Mouse (Mus musculus) stomach, postnatal 0 days (tissue): ENCODE measurements around the gene Cemip2. TPM values are rescaled to one million over a fixed set of nuclear protein-coding genes. Genes with fewer than 3 reads are reported as not detected.

ENCODE experiments used
- ATAC-seq: fragments of 200-750 bp; cut with Nextera tagmentation; 2 replicates; pipeline ENCODE4 v1.8.0; 2017; ENCODE audit not compliant: low FRiP score, low TSS enrichment
- DNase-seq: peaks from one replicate; pipeline ENCODE4 v3.0.0-alpha.2; 2016; ENCODE audit warnings: low spot score
- H3K27ac ChIP-seq: fragments of 300-500 bp; sonication (generic); replicated peaks from 2 replicates; pipeline ENCODE4 v1.5.1; 2014; ENCODE audit warnings: mild to moderate bottlenecking, control low read depth
- H3K27me3 ChIP-seq: fragments of 300-500 bp; sonication (generic); 2 replicates; pipeline ENCODE4 v1.6.1; 2014; ENCODE audit warnings: low read length; ENCODE audit not compliant: control insufficient read depth, insufficient read depth
- H3K36me3 ChIP-seq: fragments of 300-500 bp; sonication (generic); 2 replicates; pipeline ENCODE4 v1.6.1; 2014; ENCODE audit warnings: low read length, mixed read lengths; ENCODE audit not compliant: control insufficient read depth, insufficient read depth
- H3K4me1 ChIP-seq: fragments of 300-500 bp; sonication (generic); replicated peaks from 2 replicates; pipeline ENCODE4 v1.6.1; 2014; ENCODE audit warnings: antibody characterized with exemption; ENCODE audit not compliant: control insufficient read depth, insufficient read depth
- H3K4me2 ChIP-seq: fragments of 300-500 bp; sonication (generic); replicated peaks from 2 replicates; pipeline ENCODE4 v1.6.1; 2014; ENCODE audit warnings: low read depth, mild to moderate bottlenecking, control low read depth, moderate library complexity
- H3K4me3 ChIP-seq: fragments of 300-500 bp; sonication (generic); 2 replicates; pipeline ENCODE4 v1.5.1; 2014; ENCODE audit warnings: low read depth, low read length, control low read depth
- H3K9ac ChIP-seq: fragments of 300-500 bp; sonication (generic); 2 replicates; pipeline ENCODE4 v1.6.1; 2014; ENCODE audit warnings: mild to moderate bottlenecking, low read length, control low read depth, mixed read lengths
- H3K9me3 ChIP-seq: fragments of 300-500 bp; sonication (generic); 2 replicates; pipeline ENCODE4 v1.6.1; 2016; ENCODE audit warnings: low read length; ENCODE audit not compliant: control insufficient read depth
- CTCF ChIP-seq: IDR thresholded peaks from 2 replicates; pipeline ENCODE4 v1.5.1; 2016; ENCODE audit warnings: antibody characterized with exemption, low read depth, mild to moderate bottlenecking, moderate library complexity
- EP300 ChIP-seq: optimal IDR thresholded peaks from 2 replicates; pipeline ENCODE3; 2016; ENCODE audit warnings: antibody characterized with exemption
- WGBS: fragments of 180-500 bp; shearing (Covaris S2); extraction: QIAGEN DNeasy Blood & Tissue Kit; methylation state at CpG from one replicate; pipeline ENCODE4 v1.1.7; 2014; 5-methylcytosine and 5-hydroxymethylcytosine counted together
- polyA plus RNA-seq: library from polyadenylated mRNA; unstranded; fragments of >200 nt; fragmentation: Nextera tagmentation; extraction: Ambion mirVana; gene quantifications from 2 replicates; pipeline ENCODE4 v1.2.1, GENCODE M21; 2015

The Cemip2 gene
- polyA plus RNA-seq, 1 experiment from 2014 or later = 5.5 TPM

DNA sequence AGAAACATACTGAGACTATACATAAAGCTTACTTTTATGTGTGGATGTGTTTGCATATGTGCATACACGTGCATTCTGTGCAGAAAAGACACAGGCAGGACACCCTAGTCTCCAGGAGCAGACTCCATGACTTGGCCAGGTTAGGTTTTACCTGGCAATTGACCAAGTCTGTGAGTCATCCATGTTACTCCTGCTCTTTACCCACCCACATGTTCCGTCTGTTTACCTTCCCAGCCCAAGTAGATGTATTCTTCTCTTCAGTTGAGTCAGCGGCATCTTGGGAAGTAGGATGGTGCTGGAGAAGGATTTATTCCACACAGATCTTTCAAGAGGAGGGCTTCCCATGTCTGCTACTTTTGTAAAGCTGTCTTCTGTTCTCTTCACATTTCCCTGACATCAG, 27.2 kb downstream of the Cemip2 start:
- ATAC-seq = peak; percentile 92
- DNase-seq = peak; percentile 69
- Histone ChIP-seq H3K9me3 (no peaks in the 10 kb centered on the region), H3K4me2 (no peak overlapping the region), H3K27ac (no peak overlapping the region), H3K4me1 (peaks cover 3% of the 10 kb centered on the region; the same call in 1 of the 2 replicates), H3K36me3 (peaks cover 13% of the 10 kb centered on the region), H3K9ac (no peak overlapping the region), H3K27me3 (no peaks in the 10 kb centered on the region), H3K4me3 (no peak overlapping the region)
- TF ChIP-seq EP300 (no peak), CTCF (no peak)
- WGBS = 35% methylated on average over 3 of the region's 3 CpGs

DNA sequence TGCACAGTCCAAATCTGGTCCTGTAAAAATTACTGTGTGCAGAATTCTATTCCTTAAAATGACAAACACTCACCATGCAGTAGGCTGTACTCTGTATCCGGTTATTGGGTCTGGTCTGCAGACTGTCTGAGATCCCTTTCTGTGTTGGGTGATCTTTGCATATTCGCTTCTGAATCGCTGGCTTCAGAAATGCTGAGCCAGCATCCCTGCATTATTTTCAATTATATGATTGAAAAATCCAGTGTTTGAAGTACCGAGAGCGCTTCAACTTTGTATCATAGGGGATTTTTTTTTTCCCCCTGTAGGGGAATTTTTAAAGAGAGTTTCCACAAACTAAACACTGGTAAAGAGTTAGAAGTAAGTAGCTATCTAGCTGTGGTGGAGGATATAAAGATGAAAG, 32.0 kb downstream of the Cemip2 start:
- Histone ChIP-seq H3K36me3 (peaks cover 11% of the 10 kb centered on the region), H3K27ac (no peak overlapping the region), H3K27me3 (no peaks in the 10 kb centered on the region), H3K9me3 (no peaks in the 10 kb centered on the region), H3K4me1 (peaks cover 3% of the 10 kb centered on the region; the same call in 1 of the 2 replicates), H3K4me2 (no peak overlapping the region), H3K9ac (no peak overlapping the region), H3K4me3 (no peak overlapping the region)
- no peak for DNase-seq
- no peak for ATAC-seq
- WGBS = 93% methylated on average over 5 of the region's 5 CpGs
- TF ChIP-seq CTCF = no peak
- no peak for TF ChIP-seq EP300

DNA sequence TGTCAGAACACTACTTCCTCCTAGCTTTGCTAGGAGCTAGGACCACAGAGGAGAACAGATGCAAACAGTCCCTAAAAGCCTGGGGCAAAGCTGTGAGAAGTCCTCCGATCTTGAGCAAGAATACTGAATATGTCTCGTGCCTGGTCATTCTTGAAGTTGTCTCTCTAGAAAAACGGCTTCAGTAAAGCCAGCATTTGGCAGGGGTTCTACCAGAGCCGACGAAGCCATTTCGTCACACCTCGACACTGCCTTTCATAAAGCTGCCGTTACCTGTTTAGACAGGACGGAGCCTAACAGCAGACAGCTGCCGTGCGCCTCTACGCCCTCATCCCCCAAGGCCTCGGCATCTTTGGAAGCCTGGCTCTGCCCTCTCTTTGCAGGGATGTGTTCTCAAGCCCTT, 35.4 kb downstream of the Cemip2 start:
- no peak; the same call in 1 of the 2 replicates for ATAC-seq
- peaks cover 19% of the 10 kb centered on the region for H3K36me3 ChIP-seq
- 47% methylated on average over 13 of the region's 13 CpGs for WGBS
- H3K4me3 ChIP-seq = no peak overlapping the region
- H3K9me3 ChIP-seq = no peaks in the 10 kb centered on the region
- no peaks in the 10 kb centered on the region for H3K27me3 ChIP-seq
- no peak overlapping the region for H3K27ac ChIP-seq
- TF ChIP-seq EP300 = no peak
- TF ChIP-seq CTCF = no peak
- no peaks in the 10 kb centered on the region for H3K4me1 ChIP-seq
- H3K4me2 ChIP-seq = no peak overlapping the region
- DNase-seq = no peak
- H3K9ac ChIP-seq = no peak overlapping the region

DNA sequence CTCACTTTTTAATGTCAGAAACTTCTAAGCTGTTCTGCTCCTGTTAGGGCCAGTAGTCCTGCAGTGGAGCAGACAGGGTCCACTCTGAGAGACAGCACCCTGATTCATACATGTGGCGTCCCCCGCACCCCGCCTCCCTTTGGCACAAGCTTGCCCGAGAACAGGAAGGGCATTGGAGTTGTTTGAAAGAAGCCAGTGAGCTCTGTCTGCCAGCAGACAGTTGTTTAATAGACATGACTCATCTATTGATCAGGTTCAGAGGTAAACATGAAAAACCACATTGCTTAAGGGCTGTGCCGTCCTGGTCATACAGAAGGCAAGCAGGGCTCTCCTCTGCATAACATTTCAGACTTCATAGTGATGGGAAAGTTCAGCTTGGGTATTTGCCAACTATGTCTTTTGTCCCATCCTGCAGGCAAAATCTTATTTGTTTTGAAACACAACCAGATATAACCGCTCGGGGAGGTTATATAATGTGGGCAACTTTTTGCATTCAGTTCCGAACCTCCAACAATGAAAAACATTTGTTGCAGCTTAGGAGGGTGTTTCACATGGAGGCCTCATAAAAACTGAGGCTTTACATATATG, 36.4 kb downstream of the Cemip2 start:
- Histone ChIP-seq H3K27me3 (no peaks in the 10 kb centered on the region), H3K4me3 (no peak overlapping the region), H3K4me2 (no peak overlapping the region), H3K9me3 (no peaks in the 10 kb centered on the region), H3K36me3 (peaks cover 11% of the 10 kb centered on the region), H3K27ac (no peak overlapping the region), H3K4me1 (no peaks in the 10 kb centered on the region), H3K9ac (no peak overlapping the region)
- ATAC-seq (peak; percentile 83), DNase-seq (peak; percentile 37)
- TF ChIP-seq EP300 = no peak
- TF ChIP-seq CTCF = no peak
- 55% methylated on average over 8 of the region's 8 CpGs for WGBS

DNA sequence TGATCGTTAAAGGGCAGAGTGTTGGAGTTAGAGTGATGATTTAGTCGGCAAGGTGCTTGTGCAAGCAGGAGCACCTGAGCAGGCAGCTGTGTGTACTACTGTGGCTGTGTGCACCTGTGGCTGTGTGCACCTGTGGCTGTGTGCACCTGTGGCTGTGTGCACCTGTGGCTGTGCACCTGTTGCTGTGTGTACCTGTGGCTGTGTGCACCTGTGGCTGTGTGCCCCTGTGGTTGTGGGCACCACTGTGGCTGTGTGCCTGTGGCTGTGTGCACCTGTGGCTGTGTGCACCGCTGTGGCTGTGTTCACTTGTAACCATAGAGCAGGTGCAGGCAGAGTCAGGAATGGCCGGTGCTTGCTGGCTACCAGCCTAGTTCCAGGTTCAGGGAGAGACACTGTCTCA, 38.1 kb downstream of the Cemip2 start:
- H3K9ac ChIP-seq = no peak overlapping the region
- TF ChIP-seq EP300 (no peak), CTCF (no peak)
- no peak overlapping the region for H3K4me2 ChIP-seq
- H3K36me3 ChIP-seq = peaks cover 11% of the 10 kb centered on the region
- no peak overlapping the region for H3K4me3 ChIP-seq
- no peaks in the 10 kb centered on the region for H3K4me1 ChIP-seq
- no peaks in the 10 kb centered on the region for H3K9me3 ChIP-seq
- 89% methylated on average over 4 of the region's 4 CpGs for WGBS
- no peak overlapping the region for H3K27ac ChIP-seq
- DNase-seq = no peak
- H3K27me3 ChIP-seq = no peaks in the 10 kb centered on the region
- no peak for ATAC-seq

DNA sequence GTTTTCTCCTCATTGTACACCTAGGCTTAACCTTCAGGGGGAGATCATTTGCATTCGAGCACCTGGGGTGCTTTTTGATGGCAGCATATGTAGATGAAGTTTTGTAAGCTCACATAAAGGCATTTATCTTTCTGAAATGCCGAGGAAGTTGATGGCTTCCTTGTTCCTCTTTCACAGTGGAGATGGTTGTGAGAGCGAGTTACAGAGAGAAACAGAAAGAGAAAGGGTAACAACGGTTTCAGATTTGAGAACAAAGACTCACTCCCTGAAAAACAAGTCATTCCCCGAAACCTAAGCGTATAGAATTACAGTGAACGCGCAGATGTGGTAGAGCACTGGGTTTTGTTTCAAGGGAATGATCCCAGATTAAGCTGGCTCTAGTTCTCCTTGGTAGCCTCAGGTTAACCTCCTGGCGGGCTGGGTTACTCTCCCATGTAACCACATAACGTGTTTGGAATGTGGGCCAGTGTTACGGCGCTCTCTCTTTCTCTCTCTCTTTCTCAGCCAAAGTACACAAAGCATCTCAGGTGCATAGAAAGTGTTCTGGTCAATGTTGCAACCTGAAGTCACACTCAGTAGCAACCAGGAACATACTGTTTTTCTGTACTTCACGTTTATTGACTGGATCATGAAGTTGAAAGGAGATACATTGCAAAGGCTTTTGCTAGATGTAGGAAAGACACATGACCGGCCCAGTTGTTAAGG, 40.0 kb downstream of the Cemip2 start:
- WGBS = 80% methylated on average over 14 of the region's 14 CpGs
- Histone ChIP-seq H3K36me3 (peaks cover 7% of the 10 kb centered on the region), H3K27ac (no peak overlapping the region), H3K27me3 (no peaks in the 10 kb centered on the region), H3K9me3 (no peaks in the 10 kb centered on the region), H3K4me1 (no peaks in the 10 kb centered on the region), H3K4me2 (no peak overlapping the region), H3K9ac (no peak overlapping the region), H3K4me3 (no peak overlapping the region)
- no peak for TF ChIP-seq CTCF
- no peak for TF ChIP-seq EP300
- DNase-seq (no peak), ATAC-seq (no peak)
